Mouse (Mus musculus) embryo, embryonic 9.5 days (tissue): ENCODE measurements around the gene Tnnt3.

Source experiments
- DNase-seq: peaks from one replicate; pipeline ENCODE4 v3.0.0-alpha.2; 2017; ENCODE audit errors: extremely low spot score

The Tnnt3 gene

GRCm38 (mm10) chr7:142476795-142477452 lies 21.7 kb upstream of the Tnnt3 start:
- no peak for DNase-seq

GRCm38 (mm10) chr7:142478001-142478400 lies 20.6 kb upstream of the Tnnt3 start:
- no peak for DNase-seq

GRCm38 (mm10) chr7:142478574-142478973 lies 20.1 kb upstream of the Tnnt3 start:
- DNase-seq, result no peak

GRCm38 (mm10) chr7:142479307-142479706 lies 19.3 kb upstream of the Tnnt3 start:
- DNase-seq, result no peak

- DNase-seq, result no peak
Observed at GRCm38 (mm10) chr7:142479886-142480285, 18.8 kb upstream of the Tnnt3 start.

GRCm38 (mm10) chr7:142480661-142481060 lies 18.0 kb upstream of the Tnnt3 start:
- DNase-seq, result no peak

GRCm38 (mm10) chr7:142481186-142481567 lies 17.5 kb upstream of the Tnnt3 start:
- DNase-seq, result peak; percentile 87

GRCm38 (mm10) chr7:142481568-142482255 lies 16.9 kb upstream of the Tnnt3 start:
- DNase-seq, result peak; percentile 81

- no peak for DNase-seq
Observed at GRCm38 (mm10) chr7:142482256-142482609, 16.4 kb upstream of the Tnnt3 start.

GRCm38 (mm10) chr7:142483136-142483535 lies 15.5 kb upstream of the Tnnt3 start:
- DNase-seq, result peak; percentile 39

GRCm38 (mm10) chr7:142484780-142485179 lies 13.9 kb upstream of the Tnnt3 start:
- DNase-seq, result no peak

GRCm38 (mm10) chr7:142486751-142487162 lies 11.9 kb upstream of the Tnnt3 start:
- DNase-seq, result no peak

- DNase-seq, result peak; percentile 83
Observed at GRCm38 (mm10) chr7:142487341-142487859, 11.2 kb upstream of the Tnnt3 start.

GRCm38 (mm10) chr7:142488053-142488452 lies 10.6 kb upstream of the Tnnt3 start:
- DNase-seq, result no peak

- DNase-seq, result peak; percentile 34
Observed at GRCm38 (mm10) chr7:142493535-142493934, 5.1 kb upstream of the Tnnt3 start.

- no peak for DNase-seq
Observed at GRCm38 (mm10) chr7:142496158-142496557, 2.5 kb upstream of the Tnnt3 start.

GRCm38 (mm10) chr7:142496800-142497199 lies 1.8 kb upstream of the Tnnt3 start:
- DNase-seq, result no peak

- no peak for DNase-seq
Observed at GRCm38 (mm10) chr7:142497775-142498174, 861 bp upstream of the Tnnt3 start.

- DNase-seq, result no peak
Observed at GRCm38 (mm10) chr7:142499010-142499721, 530 bp downstream of the Tnnt3 start.

GRCm38 (mm10) chr7:142500032-142500431 lies 1.4 kb downstream of the Tnnt3 start:
- no peak for DNase-seq

GRCm38 (mm10) chr7:142503206-142503605 lies 4.6 kb downstream of the Tnnt3 start:
- DNase-seq, result no peak

GRCm38 (mm10) chr7:142505942-142506341 lies 7.3 kb downstream of the Tnnt3 start:
- peak; percentile 44 for DNase-seq

- no peak for DNase-seq
Observed at GRCm38 (mm10) chr7:142506501-142506900, 7.9 kb downstream of the Tnnt3 start.
